Comparison of ENCODE assay signal across 28 mouse cellular contexts in genomic region chr8:71681369-71681915, GRCm38 (mm10). TPM values are rescaled to one million over a fixed set of nuclear protein-coding genes. Genes with fewer than 3 reads are reported as not detected.
DNase-seq lines count a peak whose midpoint lies in the region; ATAC-seq and TF ChIP-seq lines count a peak whose summit lies in the region.
"Had no signal": no experiment of that assay in that cellular context is flagged by ENCODE, and none has a peak within 500 bp of the region (broad histone marks: within the 10 kb centered on the region; RNA-seq: fewer than 3 reads in every experiment).

No protein-coding gene starts in this region.

- 28% methylated on average over 18 of the region's 18 CpGs for WGBS in kidney, adult 2 months
- 10% methylated on average over 18 of the region's 18 CpGs for WGBS in limb, embryonic 15.5 days

- TF ChIP-seq POLR2A in kidney, adult 2 months (IDR thresholded peaks at IDR 0.05; ENCODE audit: low read depth, low read length) = no peak

- no peak overlapping the region; the same call in 1 of the 2 replicates for H3K27ac ChIP-seq in kidney, adult 2 months (ENCODE audit: insufficient read depth, low read depth, low read length)
- no peak overlapping the region for H3K27ac ChIP-seq in limb, embryonic 15.5 days
- H3K27ac ChIP-seq: forebrain, embryonic 10.5 days; forebrain, embryonic 15.5 days; gastrocnemius, adult 2 months; heart, adult 2 months; hindbrain, embryonic 15.5 days had no signal

- H3K4me2 ChIP-seq in limb, embryonic 15.5 days = no peak overlapping the region
- H3K4me2 ChIP-seq: forebrain, embryonic 15.5 days; hindbrain, embryonic 15.5 days; liver, embryonic 11.5 days had no signal

- H3K9ac ChIP-seq in limb, embryonic 15.5 days = 0 out of 2 replicates have a peak overlapping the region, but pooled peaks have one; percentile 10
- H3K9ac ChIP-seq: forebrain, embryonic 15.5 days; heart, embryonic 12.5 days; hindbrain, embryonic 15.5 days had no signal

- no peaks in the 10 kb centered on the region for H3K36me3 ChIP-seq in kidney, adult 2 months (ENCODE audit: control insufficient read depth, insufficient read depth, low read length)
- H3K36me3 ChIP-seq in limb, embryonic 15.5 days = no peaks in the 10 kb centered on the region
- H3K36me3 ChIP-seq: forebrain, embryonic 10.5 days; forebrain, embryonic 15.5 days; hindbrain, embryonic 15.5 days had no signal

- ATAC-seq in cerebellum, adult (ENCODE audit: insufficient number of reproducible peaks, low FRiP score, low TSS enrichment) = no peak
- ATAC-seq in limb, embryonic 15.5 days (ENCODE audit: insufficient number of reproducible peaks, low FRiP score, low TSS enrichment, low read depth) = no peak
- ATAC-seq: forebrain, embryonic 15.5 days; inflammation-experienced regulatory T-cells, adult 6 months had no signal

- H3K4me3 ChIP-seq in kidney, adult 2 months (ENCODE audit: insufficient read depth, low read depth, low read length) = no peak overlapping the region
- no peak overlapping the region for H3K4me3 ChIP-seq in limb, embryonic 15.5 days
- H3K4me3 ChIP-seq: gastrocnemius, adult 2 months; heart, adult 2 months; heart, embryonic 12.5 days; hindbrain, embryonic 15.5 days; megakaryocyte, embryonic 14.5 days had no signal

- H3K27me3 ChIP-seq in kidney, adult 2 months (replicated peaks; ENCODE audit: control insufficient read depth, insufficient read depth, low read length) = no peaks in the 10 kb centered on the region
- peaks cover 98% of the 10 kb centered on the region for H3K27me3 ChIP-seq in limb, embryonic 15.5 days
- H3K27me3 ChIP-seq: megakaryocyte, embryonic 14.5 days had no signal

- H3K4me1 ChIP-seq in kidney, adult 2 months (ENCODE audit: control insufficient read depth, insufficient read depth, low read length) = no peaks in the 10 kb centered on the region
- H3K4me1 ChIP-seq in limb, embryonic 15.5 days = peaks cover 39% of the 10 kb centered on the region

- peak; percentile 28 for DNase-seq in cerebellum, adult 9-10 months
- DNase-seq in kidney, adult 2 months = peak; percentile 38
- no peak for DNase-seq in kidney, adult 11 months
- DNase-seq in Muller cell, postnatal 12 days (ENCODE audit: inconsistent ontology term) = peak; percentile 80
- no peak for DNase-seq in layer of hippocampus, adult 18-20 months (ENCODE audit: low spot score in 2 of 2)
- DNase-seq: adrenal gland, postnatal 25 days; gastrocnemius, adult 2 months; gastrocnemius, postnatal 36 days; heart, adult 2 months; heart, postnatal 4 days; kidney, postnatal 10 days; layer of hippocampus, adult 9-11 months; midbrain, embryonic 14.5 days; right cerebral cortex, adult 18-20 months; thymus, adult 2 months; thymus, postnatal 36 days had no signal

- no peaks in the 10 kb centered on the region; the same call in 1 of the 2 replicates for H3K9me3 ChIP-seq in limb, embryonic 15.5 days
- H3K9me3 ChIP-seq: forebrain, embryonic 15.5 days; heart, embryonic 12.5 days; hindbrain, embryonic 15.5 days; megakaryocyte, embryonic 14.5 days had no signal

- no peak for TF ChIP-seq CTCF in kidney, adult 2 months (conservative IDR thresholded peaks at IDR 0.05; ENCODE audit: insufficient read depth, insufficient read length, low read depth, low read length)

RNA-seq across cellular contexts. Expression of gene Jak3, which starts 5.3 kb away (rescaled TPM):
- polyA plus RNA-seq in kidney, adult 2 months (2012; rRNA removed) = 15.1 and 16.5 TPM in 2 replicates
- polyA plus RNA-seq in limb, embryonic 15.5 days (2015; fragmentation: Nextera tagmentation; extraction: Ambion mirVana) = 5.3 and 6.4 TPM in 2 replicates
- total RNA-seq in layer of hippocampus, adult 18-20 months (2021) = 1 to 10 TPM; 3.7 to 4.4 TPM

RNA-seq across cellular contexts. Expression of gene Insl3, which starts 7.6 kb away (rescaled TPM):
- polyA plus RNA-seq in kidney, adult 2 months (2012; rRNA removed) = 14.5 and 17.8 TPM in 2 replicates
- polyA plus RNA-seq in limb, embryonic 15.5 days (2015; fragmentation: Nextera tagmentation; extraction: Ambion mirVana) = 0.63 and 0.96 TPM in 2 replicates
- total RNA-seq in layer of hippocampus, adult 18-20 months (2021) = 1 to 10 TPM; 1.7 to 1.8 TPM
- total RNA-seq: monocyte, adult 5-6 weeks had no signal
- polyA plus RNA-seq: embryonic facial prominence, embryonic 11.5 days; forebrain, embryonic 15.5 days; limb, embryonic 11.5 days; midbrain, embryonic 14.5 days had no signal

RNA-seq across cellular contexts. Expression of gene Unc13a, which starts 9.9 kb away (rescaled TPM):
- 1.3 and 2.1 TPM in 2 replicates for polyA plus RNA-seq in kidney, adult 2 months (2012; rRNA removed)
- polyA plus RNA-seq in limb, embryonic 15.5 days (2015; fragmentation: Nextera tagmentation; extraction: Ambion mirVana) = 0.69 and 0.76 TPM in 2 replicates
- total RNA-seq in layer of hippocampus, adult 18-20 months (2021) = 100 to 1,000 TPM; 226 to 246 TPM
- total RNA-seq: gastrocnemius, adult 2 months; gastrocnemius, postnatal 36 days had no signal

RNA-seq across cellular contexts. Expression of gene B3gnt3, which starts 20.1 kb away (rescaled TPM):
- polyA plus RNA-seq in kidney, adult 2 months (2012; rRNA removed) = 5.5 and 5.9 TPM in 2 replicates
- polyA plus RNA-seq in limb, embryonic 15.5 days (2015; fragmentation: Nextera tagmentation; extraction: Ambion mirVana) = 1.7 and 2.6 TPM in 2 replicates
- under 1 TPM; 0.33 to 0.59 TPM for total RNA-seq in layer of hippocampus, adult 18-20 months (2021)
- total RNA-seq: monocyte, adult 5-6 weeks had no signal

RNA-seq across cellular contexts. Expression of gene Fcho1, which starts 44.1 kb away (rescaled TPM):
- 4.2 and 9.5 TPM in 2 replicates for polyA plus RNA-seq in kidney, adult 2 months (2012; rRNA removed)
- polyA plus RNA-seq in limb, embryonic 15.5 days (2015; fragmentation: Nextera tagmentation; extraction: Ambion mirVana) = 7.7 and 8.9 TPM in 2 replicates
- total RNA-seq in layer of hippocampus, adult 18-20 months (2021) = 10 to 100 TPM; 94.9 to 99.9 TPM
- total RNA-seq: gastrocnemius, adult 2 months had no signal

Comparison
In these comparisons a context has a peak if more than half of its experiments do, and no peak if none do; other contexts are left out.
1. DNase-seq: peak in cerebellum, adult 9-10 months (single experiment), kidney, adult 2 months (single experiment) and Muller cell, postnatal 12 days (single experiment); none in kidney, adult 11 months (single experiment) and layer of hippocampus, adult 18-20 months (0 of 2).